Mouse (Mus musculus) embryonic fibroblast, embryonic 13.5 days (primary cell): ENCODE measurements around the gene Scn11a.

ENCODE experiments used
- CTCF ChIP-seq: IDR thresholded peaks from 2 replicates; pipeline ENCODE4 v1.5.1; 2011; ENCODE audit warnings: mild to moderate bottlenecking, control low read depth, low read length, moderate library complexity, borderline replicate concordance; ENCODE audit not compliant: insufficient read depth
- POLR2A ChIP-seq: IDR thresholded peaks from 2 replicates; pipeline ENCODE4 v1.6.1; 2011; ENCODE audit warnings: low read depth, mild to moderate bottlenecking, control low read depth, low read length, moderate library complexity

DNA sequence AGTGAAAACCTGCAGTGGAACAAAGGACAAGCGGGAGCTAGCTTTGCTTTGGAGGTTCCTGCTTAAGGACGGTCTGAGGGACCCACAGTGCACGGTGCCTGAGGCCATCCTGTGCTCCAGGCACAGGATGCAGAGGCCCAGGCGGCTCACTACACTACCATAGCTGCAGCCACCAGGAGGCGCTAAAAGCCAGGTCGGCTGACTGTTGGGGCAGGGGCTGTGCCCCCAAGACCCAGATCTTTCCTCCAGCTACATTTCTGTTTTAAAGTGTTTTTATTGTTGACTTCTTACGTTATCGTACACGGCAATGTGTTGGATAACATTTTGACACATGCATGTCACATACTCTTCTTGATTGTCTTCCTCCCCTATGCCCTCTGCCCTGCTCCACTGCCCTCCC lies 32.8 kb downstream of the Scn11a start:
- TF ChIP-seq POLR2A (no peak), CTCF (no peak)
